Mouse (Mus musculus) ovary, adult 2 months (tissue): Measurements from ENCODE around the gene Gal3st2. TPM values are rescaled to one million over a fixed set of nuclear protein-coding genes. Genes with fewer than 3 reads are reported as not detected.

Experiments used
- polyA plus RNA-seq: library from polyadenylated mRNA; depleted of rRNA; stranded (reverse); fragments of >200 nt; gene quantifications from 2 replicates; pipeline ENCODE4 v1.2.3, GENCODE M21; 2012; rRNA removed

Gene Gal3st2
- 0.30 and 0.33 TPM in 2 replicates for polyA plus RNA-seq

DNA sequence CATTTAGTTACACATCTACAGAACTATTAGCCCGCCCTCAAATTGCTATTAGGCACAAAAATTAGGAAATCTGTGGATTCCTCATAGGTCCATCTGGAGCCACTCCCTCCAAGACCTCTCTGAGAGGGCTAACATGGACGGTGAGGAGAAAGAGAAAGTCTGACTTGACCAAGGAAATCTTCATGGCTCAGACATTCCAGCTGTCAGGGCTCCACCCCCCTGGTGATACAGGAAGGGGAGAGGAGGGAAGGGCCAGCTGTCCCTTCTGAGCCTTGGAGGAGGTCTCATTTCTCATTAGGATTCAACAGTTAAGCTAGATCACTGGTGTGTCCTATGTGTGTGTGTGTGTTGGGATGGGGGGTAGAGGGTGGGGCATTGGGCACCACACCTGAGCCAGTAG is at the start of gene Gal3st2:
Gene Gal3st2, plus strand, starts transcription at position 259 of the 400 bp plus-strand sequence.

DNA sequence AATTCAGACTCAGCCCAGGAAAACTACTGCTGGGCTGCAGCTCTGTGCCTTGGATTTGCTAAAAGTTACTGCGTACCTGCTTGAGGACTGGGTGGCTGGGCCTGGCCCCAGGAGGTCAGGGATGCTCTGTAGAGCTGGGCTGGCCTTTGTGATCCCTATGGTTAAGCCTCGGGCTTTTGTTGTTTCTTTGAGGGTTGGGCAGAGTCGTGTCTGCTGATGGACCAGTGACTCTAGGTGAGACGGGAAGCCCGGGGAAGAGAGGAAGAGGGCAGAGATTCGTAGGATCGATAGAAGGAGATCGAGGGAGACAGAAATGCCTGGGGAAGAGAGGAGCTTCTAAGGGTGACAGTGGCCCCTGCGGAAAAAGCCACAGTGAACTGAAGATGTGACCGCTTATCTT is 36.5 kb upstream of the Gal3st2 start, which contains the start of gene D2hgdh:
Gene D2hgdh, plus strand, starts transcription at position 301 of the 400 bp plus-strand sequence.

DNA sequence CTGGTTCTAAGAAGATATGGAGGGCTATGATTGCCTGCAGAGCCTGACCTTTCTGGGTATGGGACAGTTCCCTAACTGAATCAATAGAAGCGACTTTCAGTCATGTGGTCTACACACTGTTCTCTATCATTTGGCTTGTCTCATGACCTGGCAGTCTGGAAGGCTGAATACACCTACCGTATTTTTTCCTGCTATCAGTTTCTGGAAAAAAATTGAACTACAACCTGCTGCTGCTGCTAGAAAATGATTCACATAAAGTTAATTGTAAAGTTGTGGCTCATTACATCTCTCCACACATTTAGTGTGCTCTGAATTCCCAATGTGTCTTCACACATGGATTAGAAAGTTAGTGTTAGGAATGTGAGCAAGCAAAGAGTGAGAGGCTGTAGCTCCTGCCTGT is 56.9 kb downstream of the Gal3st2 start, which contains the start of gene Gal3st2b:
Gene Gal3st2b, plus strand, starts transcription at position 301 of the 400 bp plus-strand sequence.

Other genes starting within 250 kb of the Gal3st2 start
- gene Stk25, start 202.6 kb upstream of the Gal3st2 start, polyA plus RNA-seq: 136 and 207 TPM in 2 replicates
- 256 and 330 TPM in 2 replicates for gene Bok, start 175.6 kb upstream of the Gal3st2 start, polyA plus RNA-seq
- gene Atg4b, start 109.8 kb upstream of the Gal3st2 start, polyA plus RNA-seq: 59.2 and 61.0 TPM in 2 replicates
- 45.3 and 48.7 TPM in 2 replicates for gene Thap4, start 106.4 kb upstream of the Gal3st2 start, polyA plus RNA-seq
- gene Dtymk, start 59.4 kb upstream of the Gal3st2 start, polyA plus RNA-seq: 70.0 and 83.6 TPM in 2 replicates
- 10.1 and 12.1 TPM in 2 replicates for gene Ing5, start 57.3 kb upstream of the Gal3st2 start, polyA plus RNA-seq
- gene D2hgdh, start 36.4 kb upstream of the Gal3st2 start, polyA plus RNA-seq: 49.4 and 55.2 TPM in 2 replicates
- gene Gal3st2b, start 57.0 kb downstream of the Gal3st2 start, polyA plus RNA-seq: 0.64 and 0.73 TPM in 2 replicates
- gene Gal3st2c, start 129.2 kb downstream of the Gal3st2 start, polyA plus RNA-seq: 0.17 and 0.20 TPM in 2 replicates
- gene Neu4, start 159.1 kb downstream of the Gal3st2 start, polyA plus RNA-seq: 0.10 TPM in 1 of 2 replicates, not detected in the other
- gene Pdcd1, start 191.2 kb downstream of the Gal3st2 start, polyA plus RNA-seq: 7.9 and 8.3 TPM in 2 replicates